Mouse (Mus musculus) ES-Bruce4 (cell line): ENCODE results near the gene Tnfrsf23. TPM values are rescaled to one million over a fixed set of nuclear protein-coding genes. Genes with fewer than 3 reads are reported as not detected.

Source experiments
- H3K27ac ChIP-seq: 2 replicates; pipeline ENCODE4 v1.5.1; 2012; ENCODE audit warnings: low read length, inconsistent platforms; ENCODE audit not compliant: insufficient read depth
- H3K27me3 ChIP-seq: 2 replicates; pipeline ENCODE4 v1.6.1; 2012; ENCODE audit warnings: mild to moderate bottlenecking, low read length, inconsistent platforms; ENCODE audit not compliant: control insufficient read depth, poor library complexity, insufficient read depth, severe bottlenecking
- H3K36me3 ChIP-seq: 2 replicates; pipeline ENCODE4 v1.6.1; 2012; ENCODE audit warnings: inconsistent platforms, mild to moderate bottlenecking, low read length, moderate library complexity; ENCODE audit not compliant: control insufficient read depth, poor library complexity, insufficient read depth, severe bottlenecking
- H3K4me1 ChIP-seq: one replicate; pipeline ENCODE4 v1.8.1; 2011; ENCODE audit warnings: low read length; ENCODE audit not compliant: control insufficient read depth, insufficient read depth
- H3K4me3 ChIP-seq: 2 replicates; pipeline ENCODE4 v1.5.1; 2011; ENCODE audit warnings: low read depth, mild to moderate bottlenecking, low read length
- H3K9ac ChIP-seq: 2 replicates; pipeline ENCODE4 v1.6.1; 2012; ENCODE audit warnings: low read depth, mild to moderate bottlenecking, inconsistent platforms; ENCODE audit not compliant: poor library complexity, severe bottlenecking
- H3K9me3 ChIP-seq: replicated peaks from 2 replicates; pipeline ENCODE4 v1.6.1; 2012; ENCODE audit warnings: mild to moderate bottlenecking, low read length, inconsistent platforms; ENCODE audit not compliant: control insufficient read depth, poor library complexity, insufficient read depth, severe bottlenecking
- CTCF ChIP-seq: IDR thresholded peaks from one replicate; pipeline ENCODE4 v1.8.1; 2011; ENCODE audit warnings: low read depth, low read length
- EP300 ChIP-seq: IDR thresholded peaks from 2 replicates; pipeline ENCODE4 v1.6.1; 2011; ENCODE audit warnings: low read depth, low read length; ENCODE audit not compliant: insufficient read depth
- POLR2A ChIP-seq: IDR thresholded peaks from one replicate; pipeline ENCODE4 v1.8.1; 2011; ENCODE audit warnings: low read length; ENCODE audit not compliant: insufficient read depth
- polyA plus RNA-seq: library from polyadenylated mRNA; stranded (reverse); fragments of >200 nt; gene quantifications from 2 replicates; pipeline ENCODE4 v1.2.4, GENCODE M21; 2011; ENCODE audit warnings: low read depth; ENCODE audit not compliant: missing spikeins, insufficient read depth, insufficient read length

Tnfrsf23 gene
- polyA plus RNA-seq, 1 experiment: 4.4 TPM

DNA sequence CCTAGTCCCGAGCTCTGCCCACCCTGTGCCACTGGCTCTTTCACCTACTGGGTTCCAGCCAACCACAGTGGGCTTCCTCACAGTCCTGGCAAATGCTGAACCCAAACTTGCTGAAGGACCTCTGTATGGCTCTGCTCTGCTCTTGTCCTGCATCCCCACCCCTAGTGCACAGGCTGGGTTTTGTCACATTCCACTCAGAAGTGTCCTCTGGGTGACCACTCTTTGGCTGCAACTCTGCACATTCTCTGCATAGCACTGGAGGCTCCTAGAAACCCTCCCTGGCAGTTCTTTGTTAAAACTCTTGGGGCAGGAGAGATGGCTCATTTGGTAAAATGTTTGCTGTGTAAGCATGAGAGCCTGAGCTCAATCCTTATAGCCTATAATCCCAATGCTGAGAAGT, 32.1 kb upstream of the Tnfrsf23 start:
- Histone ChIP-seq H3K4me1 (no peaks in the 10 kb centered on the region), H3K27ac (no peak overlapping the region), H3K27me3 (no peaks in the 10 kb centered on the region), H3K36me3 (no peaks in the 10 kb centered on the region), H3K4me3 (no peak overlapping the region), H3K9me3 (no peaks in the 10 kb centered on the region), H3K9ac (no peak overlapping the region)
- TF ChIP-seq EP300: no peak
- no peak for TF ChIP-seq CTCF
- no peak for TF ChIP-seq POLR2A

DNA sequence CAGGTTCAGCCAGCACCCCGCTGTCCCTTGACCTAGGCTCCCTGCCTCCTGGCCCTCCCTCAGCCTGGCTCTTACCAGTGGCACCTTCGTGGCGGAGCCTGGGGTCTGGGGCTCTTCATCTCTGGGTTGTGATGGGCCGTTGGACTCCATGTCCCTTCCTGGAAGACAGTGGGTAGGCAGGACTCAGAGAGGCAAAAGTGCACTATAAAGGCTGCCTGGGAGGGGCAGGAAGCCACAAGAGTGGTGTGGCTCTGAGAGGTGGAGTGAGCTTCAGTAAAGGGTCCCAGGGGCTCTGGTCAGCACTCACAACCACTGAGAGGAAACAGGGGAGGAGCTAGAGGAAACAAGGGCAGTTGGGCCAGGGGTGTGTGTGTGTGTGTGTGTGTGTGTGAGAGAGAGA, 27.7 kb upstream of the Tnfrsf23 start:
- no peaks in the 10 kb centered on the region for H3K9me3 ChIP-seq
- no peaks in the 10 kb centered on the region for H3K36me3 ChIP-seq
- no peak overlapping the region for H3K4me3 ChIP-seq
- H3K4me1 ChIP-seq: no peaks in the 10 kb centered on the region
- no peaks in the 10 kb centered on the region for H3K27me3 ChIP-seq
- TF ChIP-seq POLR2A: no peak
- TF ChIP-seq EP300: no peak
- no peak for TF ChIP-seq CTCF
- H3K9ac ChIP-seq: no peak overlapping the region
- H3K27ac ChIP-seq: no peak overlapping the region

DNA sequence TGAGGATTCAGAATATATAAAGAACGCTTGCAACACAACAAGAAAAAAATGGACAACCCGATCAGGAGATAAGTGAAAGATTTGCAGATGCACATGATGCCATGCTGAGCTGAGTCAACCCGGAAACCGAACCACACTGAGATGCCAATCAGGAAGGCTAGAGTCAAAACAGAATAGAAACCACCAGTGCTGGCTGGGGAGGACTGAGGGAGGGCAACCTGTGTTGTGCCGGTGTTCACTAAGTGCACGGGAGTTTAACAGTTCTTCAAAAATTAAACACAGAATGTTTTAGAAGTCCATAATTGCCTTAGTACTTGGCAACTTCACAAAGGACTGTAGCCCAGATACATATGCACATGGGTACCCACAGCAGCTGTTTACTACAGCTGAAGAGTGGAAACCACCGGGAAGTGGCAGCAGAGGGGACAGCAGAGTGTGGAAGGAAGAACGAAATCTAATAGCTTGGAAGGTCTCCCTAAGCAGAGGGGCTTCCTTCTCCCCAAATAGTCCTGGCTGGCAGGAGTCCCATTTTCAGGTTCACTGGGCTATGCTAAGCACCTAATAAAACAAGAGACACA, 27.2 kb upstream of the Tnfrsf23 start:
- no peaks in the 10 kb centered on the region for H3K36me3 ChIP-seq
- no peak overlapping the region for H3K27ac ChIP-seq
- no peak overlapping the region for H3K9ac ChIP-seq

DNA sequence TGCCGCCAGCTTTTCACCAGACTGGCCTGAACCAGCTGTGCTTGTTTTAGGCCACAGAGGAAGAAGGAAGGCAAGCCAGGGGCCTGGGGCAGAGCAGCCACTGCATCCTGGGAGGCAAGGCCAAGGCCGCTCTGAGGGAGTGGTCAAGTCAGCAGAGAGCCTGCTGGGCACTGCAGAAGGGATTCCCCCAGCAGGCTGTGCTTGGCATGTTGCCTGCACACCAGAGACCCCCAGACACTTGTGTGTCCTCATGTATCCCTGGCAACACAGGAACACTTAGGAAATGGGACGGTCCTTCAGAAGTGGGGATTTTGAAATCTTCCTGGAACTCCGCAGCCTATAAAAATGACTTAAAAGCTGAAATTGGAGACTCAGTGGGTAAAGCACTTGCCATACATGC, 26.4 kb upstream of the Tnfrsf23 start:
- H3K9ac ChIP-seq: no peak overlapping the region
- no peaks in the 10 kb centered on the region for H3K27me3 ChIP-seq
- no peaks in the 10 kb centered on the region for H3K36me3 ChIP-seq
- H3K27ac ChIP-seq: no peak overlapping the region
- H3K4me1 ChIP-seq: no peaks in the 10 kb centered on the region
- H3K4me3 ChIP-seq: no peak overlapping the region
- no peaks in the 10 kb centered on the region for H3K9me3 ChIP-seq
- no peak for TF ChIP-seq POLR2A
- TF ChIP-seq CTCF: no peak
- TF ChIP-seq EP300: no peak

More for the DNA sequence above, 27.2 kb upstream of the Tnfrsf23 start:
- no peaks in the 10 kb centered on the region for H3K9me3 ChIP-seq
- no peak overlapping the region for H3K4me3 ChIP-seq
- no peaks in the 10 kb centered on the region for H3K4me1 ChIP-seq
- no peak for TF ChIP-seq POLR2A
- no peak for TF ChIP-seq EP300
- TF ChIP-seq CTCF: no peak
- no peaks in the 10 kb centered on the region for H3K27me3 ChIP-seq

DNA sequence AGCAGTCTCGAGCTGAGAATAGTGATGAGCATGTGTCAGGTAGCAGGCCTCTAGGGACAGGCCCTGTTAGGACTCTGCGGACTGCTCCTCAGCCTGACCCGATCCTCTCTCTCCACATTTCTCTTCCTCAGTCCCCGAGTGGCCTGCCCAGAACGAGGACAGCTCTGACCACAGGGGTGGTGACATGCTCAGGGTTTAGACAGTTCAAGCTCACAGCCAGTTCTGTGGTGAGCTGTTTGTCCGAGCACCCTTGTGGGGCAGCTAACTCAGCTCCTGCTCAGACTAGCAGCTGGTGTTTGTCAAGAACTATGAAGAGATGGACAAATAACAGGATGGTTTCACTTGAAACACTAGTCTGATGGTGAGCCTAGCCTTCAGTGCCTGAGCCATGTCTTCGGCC, 25.7 kb upstream of the Tnfrsf23 start:
- Histone ChIP-seq H3K4me3 (no peak overlapping the region), H3K9ac (no peak overlapping the region), H3K27me3 (no peaks in the 10 kb centered on the region), H3K36me3 (no peaks in the 10 kb centered on the region), H3K27ac (no peak overlapping the region), H3K9me3 (no peaks in the 10 kb centered on the region), H3K4me1 (no peaks in the 10 kb centered on the region)
- no peak for TF ChIP-seq EP300

DNA sequence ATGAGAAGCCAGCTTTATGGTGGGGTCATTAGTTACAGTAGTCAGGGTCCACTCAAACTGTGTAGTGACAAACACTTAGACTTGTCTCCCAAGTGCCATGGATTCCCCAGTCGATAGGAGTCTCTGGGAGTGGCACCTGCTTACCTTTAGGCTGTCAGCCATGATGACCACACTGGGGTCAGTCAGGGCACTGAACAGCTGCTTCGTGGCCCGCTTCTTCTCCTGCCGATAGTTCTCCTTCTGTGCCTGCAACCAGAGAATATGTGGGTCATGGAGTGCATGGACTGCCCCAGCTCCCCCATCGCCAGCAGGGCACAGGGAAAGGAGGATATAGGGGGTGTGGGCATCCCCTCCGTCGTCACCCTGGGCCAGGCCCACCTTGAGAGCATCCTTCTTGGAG, 23.7 kb upstream of the Tnfrsf23 start:
- H3K9ac ChIP-seq: no peak overlapping the region
- no peaks in the 10 kb centered on the region for H3K4me1 ChIP-seq
- H3K27ac ChIP-seq: no peak overlapping the region
- TF ChIP-seq CTCF: no peak
- TF ChIP-seq POLR2A: no peak
- no peak for TF ChIP-seq EP300
- no peaks in the 10 kb centered on the region for H3K9me3 ChIP-seq
- no peaks in the 10 kb centered on the region for H3K36me3 ChIP-seq
- H3K4me3 ChIP-seq: no peak overlapping the region
- H3K27me3 ChIP-seq: no peaks in the 10 kb centered on the region
